Mouse (Mus musculus): Measurements from ENCODE around the gene Actr3. TPM values are rescaled to one million over a fixed set of nuclear protein-coding genes. Genes with fewer than 3 reads are reported as not detected.

Gene Actr3
- polyA plus RNA-seq (2016; fragmentation: Nextera tagmentation; extraction: Ambion mirVana), result 232 and 245 TPM in 2 replicates

DNA sequence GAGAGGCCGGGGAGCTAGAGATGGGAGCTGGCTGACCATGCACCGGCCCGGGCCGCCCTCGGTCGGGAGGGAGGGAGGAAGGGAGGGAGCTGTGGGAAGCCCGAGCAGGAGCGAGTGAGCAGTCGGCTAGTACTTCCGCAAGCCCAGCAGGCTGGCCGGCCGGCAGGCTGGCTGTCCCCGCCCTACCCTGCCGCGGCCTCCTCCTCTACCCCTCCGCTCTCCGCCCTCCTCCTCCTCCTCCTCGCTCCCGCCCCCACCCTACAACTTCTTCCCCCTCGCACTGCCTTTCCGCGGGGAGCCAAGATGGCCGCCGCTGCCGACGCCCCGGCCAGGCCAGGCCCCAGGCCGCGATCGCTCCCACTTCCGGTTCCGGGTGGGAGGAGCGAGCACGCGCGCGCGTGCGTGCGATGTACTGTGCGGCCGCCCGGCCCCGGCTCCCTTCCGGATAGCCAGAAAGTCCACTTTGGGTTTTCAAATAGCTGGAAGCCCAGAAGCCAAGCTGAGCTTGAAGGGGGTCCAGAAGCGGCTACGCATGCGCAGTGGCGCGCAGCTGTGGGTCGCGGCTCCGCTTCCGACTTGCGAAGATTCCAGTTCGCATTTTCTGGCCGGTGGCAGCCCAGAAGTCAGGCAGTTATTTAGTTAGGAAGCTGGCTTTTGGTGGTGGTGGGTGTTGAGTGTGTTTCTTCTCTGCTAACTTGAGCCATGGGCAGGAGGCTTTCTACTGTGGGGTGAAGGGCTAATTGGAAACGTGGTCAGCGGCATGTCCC lies at the start of gene Actr3:
TSS of gene Actr3 (minus strand) at position 359 of the 767 bp plus-strand sequence.
- no peaks in the 10 kb centered on the region for H3K9me3 ChIP-seq (replicated peaks)
- WGBS, result under 1% methylated on average over 45 of the region's 59 CpGs
- peak within 1 kb of the TSS; percentile 97 for H3K27ac ChIP-seq (replicated peaks)
- peak; percentile 100 for DNase-seq (ENCODE audit: low spot score)
- no peaks in the 10 kb centered on the region for H3K36me3 ChIP-seq
- peak within 1 kb of the TSS; percentile 71 for H3K4me3 ChIP-seq
- no peaks in the 10 kb centered on the region for H3K27me3 ChIP-seq (ENCODE audit: low read depth, poor library complexity, severe bottlenecking)
- peaks cover 31% of the 10 kb centered on the region for H3K4me1 ChIP-seq

GRCm38 (mm10) chr1:125482459-125483287 lies 47.1 kb upstream of the Actr3 start:
- 87% methylated on average over 10 of the region's 10 CpGs for WGBS
- no peak for DNase-seq (ENCODE audit: low spot score)

GRCm38 (mm10) chr1:125481842-125482241 lies 46.3 kb upstream of the Actr3 start:
- H3K4me3 ChIP-seq, result no peak overlapping the region
- no peaks in the 10 kb centered on the region for H3K27me3 ChIP-seq (ENCODE audit: low read depth, poor library complexity, severe bottlenecking)
- no peaks in the 10 kb centered on the region for H3K9me3 ChIP-seq (replicated peaks)
- no peaks in the 10 kb centered on the region for H3K36me3 ChIP-seq
- DNase-seq (ENCODE audit: low spot score), result no peak
- H3K27ac ChIP-seq (replicated peaks), result no peak overlapping the region
- H3K4me1 ChIP-seq, result peaks cover 7% of the 10 kb centered on the region; the same call in 1 of the 2 replicates

More at GRCm38 (mm10) chr1:125482459-125483287, 47.1 kb upstream of the Actr3 start:
- Histone ChIP-seq H3K36me3 (no peaks in the 10 kb centered on the region), H3K27ac (replicated peaks) (no peak overlapping the region), H3K27me3 (ENCODE audit: low read depth, poor library complexity, severe bottlenecking) (no peaks in the 10 kb centered on the region), H3K4me1 (peaks cover 7% of the 10 kb centered on the region; the same call in 1 of the 2 replicates), H3K9me3 (replicated peaks) (no peaks in the 10 kb centered on the region), H3K4me3 (no peak overlapping the region)

- H3K9me3 ChIP-seq (replicated peaks), result no peaks in the 10 kb centered on the region
- peaks cover 7% of the 10 kb centered on the region; the same call in 1 of the 2 replicates for H3K4me1 ChIP-seq
- no peaks in the 10 kb centered on the region for H3K27me3 ChIP-seq (ENCODE audit: low read depth, poor library complexity, severe bottlenecking)
- no peak overlapping the region for H3K4me3 ChIP-seq
- 92% methylated on average over 6 of the region's 6 CpGs for WGBS
- no peak for DNase-seq (ENCODE audit: low spot score)
- no peak overlapping the region for H3K27ac ChIP-seq (replicated peaks)
- no peaks in the 10 kb centered on the region for H3K36me3 ChIP-seq
Measured at GRCm38 (mm10) chr1:125478588-125478987, 43.1 kb upstream of the Actr3 start.

GRCm38 (mm10) chr1:125475961-125476682 lies 40.6 kb upstream of the Actr3 start:
- Histone ChIP-seq H3K4me1 (no peaks in the 10 kb centered on the region), H3K36me3 (no peaks in the 10 kb centered on the region), H3K4me3 (no peak overlapping the region), H3K9me3 (replicated peaks) (no peaks in the 10 kb centered on the region), H3K27me3 (ENCODE audit: low read depth, poor library complexity, severe bottlenecking) (no peaks in the 10 kb centered on the region), H3K27ac (replicated peaks) (no peak overlapping the region)
- no peak for DNase-seq (ENCODE audit: low spot score)
- 83% methylated on average over 6 of the region's 6 CpGs for WGBS

GRCm38 (mm10) chr1:125473866-125474265 lies 38.3 kb upstream of the Actr3 start:
- Histone ChIP-seq H3K36me3 (no peaks in the 10 kb centered on the region), H3K27ac (replicated peaks) (no peak overlapping the region), H3K4me3 (no peak overlapping the region), H3K9me3 (replicated peaks) (no peaks in the 10 kb centered on the region), H3K27me3 (ENCODE audit: low read depth, poor library complexity, severe bottlenecking) (no peaks in the 10 kb centered on the region), H3K4me1 (no peaks in the 10 kb centered on the region)
- DNase-seq (ENCODE audit: low spot score), result no peak
- 93% methylated on average over 3 of the region's 3 CpGs for WGBS

GRCm38 (mm10) chr1:125473126-125473666 lies 37.7 kb upstream of the Actr3 start:
- Histone ChIP-seq H3K9me3 (replicated peaks) (no peaks in the 10 kb centered on the region), H3K27me3 (ENCODE audit: low read depth, poor library complexity, severe bottlenecking) (no peaks in the 10 kb centered on the region), H3K4me3 (no peak overlapping the region), H3K27ac (replicated peaks) (no peak overlapping the region), H3K4me1 (no peaks in the 10 kb centered on the region), H3K36me3 (no peaks in the 10 kb centered on the region)
- 88% methylated on average over 4 of the region's 4 CpGs for WGBS
- no peak for DNase-seq (ENCODE audit: low spot score)

DNA sequence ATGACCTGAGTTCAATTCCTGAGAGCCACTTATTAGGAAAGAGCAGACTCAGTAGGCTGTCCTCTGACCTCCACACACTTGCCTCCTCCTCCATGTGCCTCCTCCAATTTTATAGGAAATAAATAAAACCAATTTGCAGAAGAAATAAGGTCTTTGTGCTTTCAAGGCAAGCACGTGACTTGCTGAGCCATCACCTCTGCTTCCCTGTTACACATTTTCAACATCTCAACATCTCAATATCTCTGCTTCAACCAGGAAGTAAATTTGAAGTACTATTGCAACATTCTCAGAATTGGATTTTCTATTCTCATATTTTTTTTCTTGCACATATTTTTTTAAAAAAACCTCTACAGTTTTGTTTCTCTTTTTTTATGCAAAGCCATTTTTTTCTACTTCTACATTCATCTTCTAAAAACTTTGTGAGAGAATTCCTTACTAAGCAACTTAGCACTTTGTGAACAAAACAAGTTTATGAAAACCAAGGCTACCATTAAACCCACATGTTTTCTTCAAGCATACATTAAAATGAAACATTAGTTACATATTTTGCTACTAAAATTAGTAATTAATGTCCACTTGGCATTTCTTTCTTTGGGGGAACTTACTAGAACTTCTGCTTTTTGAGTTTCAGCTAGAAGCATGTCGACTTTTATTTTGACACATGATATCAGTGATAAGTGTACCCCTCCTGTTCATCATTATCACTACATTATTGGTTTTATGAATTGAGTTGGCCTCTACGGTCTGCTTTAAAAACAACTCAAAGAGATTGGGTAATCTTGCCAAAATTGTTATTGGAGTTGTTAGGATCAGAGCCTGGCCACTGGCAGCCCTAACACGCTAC lies 35.5 kb upstream of the Actr3 start:
- no peak overlapping the region for H3K4me3 ChIP-seq
- no peaks in the 10 kb centered on the region for H3K27me3 ChIP-seq (ENCODE audit: low read depth, poor library complexity, severe bottlenecking)
- H3K4me1 ChIP-seq, result no peaks in the 10 kb centered on the region
- no peaks in the 10 kb centered on the region for H3K9me3 ChIP-seq (replicated peaks)
- no peak overlapping the region for H3K27ac ChIP-seq (replicated peaks)
- 84% methylated on average over 4 of the region's 4 CpGs for WGBS
- H3K36me3 ChIP-seq, result no peaks in the 10 kb centered on the region
- no peak for DNase-seq (ENCODE audit: low spot score)

DNA sequence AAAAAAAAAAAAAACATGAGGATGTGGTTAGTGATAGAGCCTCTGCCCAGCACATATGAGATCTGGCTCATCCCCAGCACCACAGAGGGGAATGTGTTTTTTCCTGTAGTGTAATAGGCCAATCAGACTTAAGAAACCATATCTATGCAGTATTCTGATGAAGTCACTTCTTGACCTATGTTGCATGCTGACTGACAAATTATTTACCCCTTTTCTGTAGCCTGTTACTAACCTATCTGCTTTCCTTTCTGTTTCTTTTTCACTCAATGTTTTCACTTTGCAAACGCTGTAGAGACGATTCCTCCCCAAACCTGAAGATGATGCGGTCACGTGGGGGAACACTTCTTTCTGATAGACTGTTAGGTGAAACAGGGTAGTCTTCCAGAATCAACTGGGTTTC lies 32.4 kb upstream of the Actr3 start:
- no peaks in the 10 kb centered on the region for H3K36me3 ChIP-seq
- H3K27me3 ChIP-seq (ENCODE audit: low read depth, poor library complexity, severe bottlenecking), result no peaks in the 10 kb centered on the region
- H3K4me1 ChIP-seq, result no peaks in the 10 kb centered on the region
- no peak overlapping the region for H3K27ac ChIP-seq (replicated peaks)
- H3K4me3 ChIP-seq, result no peak overlapping the region
- DNase-seq (ENCODE audit: low spot score), result no peak
- 95% methylated on average over 4 of the region's 4 CpGs for WGBS
- no peaks in the 10 kb centered on the region for H3K9me3 ChIP-seq (replicated peaks)

GRCm38 (mm10) chr1:125466621-125467257 lies 31.2 kb upstream of the Actr3 start:
- Histone ChIP-seq H3K4me3 (no peak overlapping the region), H3K4me1 (no peaks in the 10 kb centered on the region), H3K27me3 (ENCODE audit: low read depth, poor library complexity, severe bottlenecking) (no peaks in the 10 kb centered on the region), H3K27ac (replicated peaks) (no peak overlapping the region), H3K36me3 (no peaks in the 10 kb centered on the region), H3K9me3 (replicated peaks) (no peaks in the 10 kb centered on the region)
- 86% methylated on average over 10 of the region's 10 CpGs for WGBS
- DNase-seq (ENCODE audit: low spot score), result no peak

DNA sequence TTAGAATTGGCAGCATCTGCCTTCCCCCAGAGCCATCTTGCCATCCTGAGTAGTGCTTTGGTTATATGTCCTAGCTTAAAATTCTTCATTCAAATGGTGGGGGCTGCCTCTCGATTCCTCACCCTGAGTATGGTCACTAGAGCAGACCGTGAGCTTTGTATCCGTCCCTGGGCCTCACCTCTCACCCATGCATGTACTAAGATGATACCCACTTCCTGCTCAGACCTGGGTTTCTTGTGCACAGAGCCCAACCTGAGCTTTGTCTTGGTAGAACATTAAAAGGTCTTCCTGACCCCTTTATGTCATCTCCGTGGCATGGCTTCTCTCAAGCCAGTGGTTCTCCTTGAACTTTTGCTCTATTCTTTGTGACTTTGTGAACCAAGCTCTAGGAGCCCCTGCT lies 28.5 kb upstream of the Actr3 start:
- 89% methylated on average over 4 of the region's 4 CpGs for WGBS

More for the DNA sequence above, 28.5 kb upstream of the Actr3 start:
- Histone ChIP-seq H3K27me3 (ENCODE audit: low read depth, poor library complexity, severe bottlenecking) (no peaks in the 10 kb centered on the region), H3K4me1 (no peaks in the 10 kb centered on the region), H3K9me3 (replicated peaks) (no peaks in the 10 kb centered on the region), H3K4me3 (no peak overlapping the region), H3K27ac (replicated peaks) (no peak overlapping the region), H3K36me3 (no peaks in the 10 kb centered on the region)
- DNase-seq (ENCODE audit: low spot score), result no peak
